Mouse (Mus musculus): ENCODE measurements at regions not wholly inside any gene's neighbourhood (a gene's known extent, or its start where the extent isn't known, plus 50 kb on each side); places are given as distances from the start of the nearest gene placed in this dataset.

- DNase-seq (ENCODE audit: low spot score): no peak
Observed at GRCm38 (mm10) chr9:68072624-68073023, 232.4 kb downstream of the Vps13c start.

- no peak for DNase-seq (ENCODE audit: low spot score)
Observed at GRCm38 (mm10) chr9:68077329-68077728, 237.1 kb downstream of the Vps13c start.

- DNase-seq (ENCODE audit: low spot score): no peak
Observed at GRCm38 (mm10) chr9:68083341-68083740, 243.1 kb downstream of the Vps13c start.

GRCm38 (mm10) chr9:68084966-68085365, 244.8 kb downstream of the Vps13c start:
- no peak for DNase-seq (ENCODE audit: low spot score)

GRCm38 (mm10) chr9:68094561-68094960, 254.4 kb downstream of the Vps13c start:
- no peak for DNase-seq (ENCODE audit: low spot score)

- DNase-seq (ENCODE audit: low spot score): no peak
Observed at GRCm38 (mm10) chr9:68109841-68110240, 269.6 kb downstream of the Vps13c start.

GRCm38 (mm10) chr9:68115151-68115690, 275.0 kb downstream of the Vps13c start:
- DNase-seq (ENCODE audit: low spot score): no peak

- DNase-seq (ENCODE audit: low spot score): no peak
Observed at GRCm38 (mm10) chr9:68116221-68116741, 276.1 kb downstream of the Vps13c start.

- DNase-seq (ENCODE audit: low spot score): no peak
Observed at GRCm38 (mm10) chr9:68118266-68118665, 278.1 kb downstream of the Vps13c start.

GRCm38 (mm10) chr9:68122266-68122665, 282.1 kb downstream of the Vps13c start:
- DNase-seq (ENCODE audit: low spot score): peak; percentile 71

- DNase-seq (ENCODE audit: low spot score): peak; percentile 19
Observed at GRCm38 (mm10) chr9:68131263-68131662, 291.1 kb downstream of the Vps13c start.

- no peak for DNase-seq (ENCODE audit: low spot score)
Observed at GRCm38 (mm10) chr9:68135446-68136050, 295.4 kb downstream of the Vps13c start.

- DNase-seq (ENCODE audit: low spot score): no peak
Observed at GRCm38 (mm10) chr9:68162813-68163570, 322.8 kb downstream of the Vps13c start.

- DNase-seq (ENCODE audit: low spot score): peak; percentile 21
Observed at GRCm38 (mm10) chr9:68166556-68166955, 326.4 kb downstream of the Vps13c start.

GRCm38 (mm10) chr9:68188921-68189320, 348.7 kb downstream of the Vps13c start:
- DNase-seq (ENCODE audit: low spot score): no peak

- no peak for DNase-seq (ENCODE audit: low spot score)
Observed at GRCm38 (mm10) chr9:68199831-68200230, 359.6 kb downstream of the Vps13c start.

- no peak for DNase-seq (ENCODE audit: low spot score)
Observed at GRCm38 (mm10) chr9:68201031-68201430, 360.8 kb downstream of the Vps13c start.

GRCm38 (mm10) chr9:68225694-68226093, 385.5 kb downstream of the Vps13c start:
- DNase-seq (ENCODE audit: low spot score): no peak

GRCm38 (mm10) chr9:68231131-68231530, 390.9 kb downstream of the Vps13c start:
- DNase-seq (ENCODE audit: low spot score): no peak

GRCm38 (mm10) chr9:68234979-68235649, 394.9 kb downstream of the Vps13c start:
- DNase-seq (ENCODE audit: low spot score): peak; percentile 22

GRCm38 (mm10) chr9:68239121-68239520, 398.9 kb downstream of the Vps13c start:
- DNase-seq (ENCODE audit: low spot score): no peak

GRCm38 (mm10) chr9:68239551-68239950, 399.4 kb downstream of the Vps13c start:
- no peak for DNase-seq (ENCODE audit: low spot score)

GRCm38 (mm10) chr9:68250011-68250410, 403.6 kb upstream of the Rora start:
- no peak for DNase-seq (ENCODE audit: low spot score)
